Comparison of ENCODE assay signal across 17 mouse cellular contexts in the genomic region with DNA sequence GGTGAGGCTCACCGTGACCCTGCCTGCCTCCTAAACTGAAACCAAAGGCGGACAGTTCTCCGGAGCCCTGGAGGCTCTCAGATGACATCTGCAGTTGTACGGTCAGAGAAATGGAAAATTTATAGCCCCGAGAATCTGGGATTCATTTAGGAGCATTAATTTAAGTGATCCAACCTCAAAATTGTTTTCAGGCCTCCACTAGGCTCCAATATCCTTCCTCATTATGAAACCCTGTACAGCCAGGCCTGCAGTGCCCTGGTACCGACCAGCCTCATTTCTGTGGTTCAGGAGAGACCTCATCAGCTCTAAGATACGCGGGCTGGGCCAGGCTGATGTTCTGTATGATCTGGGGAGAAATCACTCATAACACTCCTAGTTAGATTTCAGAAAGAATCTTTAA. TPM values are rescaled to one million over a fixed set of nuclear protein-coding genes. Genes with fewer than 3 reads are reported as not detected.
"Had no signal": no experiment of that assay in that cellular context is flagged by ENCODE, and none has a peak within 500 bp of the region (broad histone marks: within the 10 kb centered on the region; RNA-seq: fewer than 3 reads in every experiment).

No protein-coding gene starts in this region.

- H3K9me3 ChIP-seq: liver, embryonic 13.5 days; lung, embryonic 15.5 days; midbrain, embryonic 13.5 days had no signal

- ATAC-seq: liver, postnatal 0 days; midbrain, embryonic 13.5 days had no signal

- H3K36me3 ChIP-seq: liver, embryonic 13.5 days; lung, embryonic 15.5 days; midbrain, embryonic 13.5 days had no signal

- DNase-seq: kidney, adult 8-10 months; kidney, postnatal 36 days; layer of hippocampus, adult 9-11 months; layer of hippocampus, postnatal 36 days; liver, embryonic 13.5 days; liver, postnatal 0 days; lung, postnatal 14 days; right cerebral cortex, adult 18-20 months; right cerebral cortex, postnatal 25 days; thymus, postnatal 36 days had no signal

- H3K4me1 ChIP-seq: midbrain, embryonic 13.5 days had no signal

- H3K27me3 ChIP-seq: lung, embryonic 15.5 days; midbrain, embryonic 13.5 days had no signal

- H3K9ac ChIP-seq: liver, embryonic 13.5 days; liver, postnatal 0 days; lung, embryonic 15.5 days; midbrain, embryonic 13.5 days had no signal

- H3K4me2 ChIP-seq: liver, embryonic 13.5 days; lung, embryonic 15.5 days; midbrain, embryonic 13.5 days had no signal

- H3K4me3 ChIP-seq: liver, embryonic 13.5 days; lung, embryonic 15.5 days; midbrain, embryonic 13.5 days had no signal

- H3K27ac ChIP-seq: liver, embryonic 13.5 days; lung, embryonic 15.5 days; macrophage; midbrain, embryonic 13.5 days had no signal

RNA-seq across cellular contexts. Expression of gene D6Ertd527e, which starts 46.9 kb away (rescaled TPM):
- total RNA-seq: layer of hippocampus, adult 18-20 months; layer of hippocampus, postnatal 36 days; left cerebral cortex, postnatal 25 days; megakaryocyte-erythroid progenitor cell, adult 5-6 weeks had no signal
- polyA plus RNA-seq: liver, embryonic 13.5 days; liver, postnatal 0 days; neural tube, embryonic 14.5 days had no signal
